Mouse (Mus musculus) c-Kit-negative CD71-positive TER-119-positive erythroid progenitor cells, embryonic 14.5 days (primary cell): ENCODE results near the gene Triobp.
"Not testable (repeated sequence)": the region's sequence is repeated elsewhere in the genome, so short reads cannot be mapped to it uniquely, and the experiment has no call there.

Experiments used
- DNase-seq: peaks from one replicate; pipeline ENCODE4 v3.0.0-alpha.2; 2013; ENCODE audit warnings: low read depth, low spot score

The Triobp gene

GRCm38 (mm10) chr15:79000357-79000791 lies 52.9 kb downstream of the Triobp start:
- DNase-seq: no peak

DNA sequence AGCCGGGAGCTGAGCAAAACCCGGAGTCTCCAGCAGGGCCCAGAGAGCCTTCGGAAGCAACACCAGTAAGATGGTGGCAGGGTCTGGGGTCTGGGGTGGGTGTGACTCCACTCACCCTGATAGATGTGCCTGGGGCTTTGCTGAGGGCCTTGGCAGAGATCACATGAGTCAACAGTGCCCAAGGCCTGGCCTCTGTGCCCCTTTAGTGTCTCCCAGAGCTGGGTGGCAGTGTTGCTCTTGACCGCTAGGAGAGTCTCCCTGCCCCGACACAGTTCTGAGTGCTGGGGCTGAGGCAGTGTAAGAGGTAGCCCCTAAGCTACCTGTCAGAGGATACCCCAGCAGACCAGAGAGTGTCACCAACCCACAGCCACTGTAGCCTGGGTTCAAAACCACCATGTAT lies 54.0 kb downstream of the Triobp start:
- no peak for DNase-seq

DNA sequence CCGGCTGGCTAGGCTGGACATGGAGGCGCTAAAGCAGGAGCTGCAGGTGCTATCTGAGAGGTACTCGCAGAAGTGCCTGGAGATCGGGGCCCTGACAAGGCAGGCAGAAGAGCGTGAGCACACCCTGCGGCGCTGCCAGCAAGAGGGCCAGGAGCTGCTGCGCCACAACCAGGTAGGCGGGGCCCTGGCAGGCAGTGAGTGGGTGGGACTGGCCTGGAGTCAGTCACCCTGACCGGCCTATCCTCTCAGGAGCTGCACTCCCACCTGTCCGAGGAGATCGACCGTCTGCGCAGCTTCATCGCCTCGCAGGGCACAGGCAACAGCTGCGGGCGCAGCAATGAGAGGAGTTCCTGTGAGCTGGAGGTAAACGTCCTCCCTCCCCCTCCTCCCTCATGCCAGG lies 54.5 kb downstream of the Triobp start:
- DNase-seq: no peak

DNA sequence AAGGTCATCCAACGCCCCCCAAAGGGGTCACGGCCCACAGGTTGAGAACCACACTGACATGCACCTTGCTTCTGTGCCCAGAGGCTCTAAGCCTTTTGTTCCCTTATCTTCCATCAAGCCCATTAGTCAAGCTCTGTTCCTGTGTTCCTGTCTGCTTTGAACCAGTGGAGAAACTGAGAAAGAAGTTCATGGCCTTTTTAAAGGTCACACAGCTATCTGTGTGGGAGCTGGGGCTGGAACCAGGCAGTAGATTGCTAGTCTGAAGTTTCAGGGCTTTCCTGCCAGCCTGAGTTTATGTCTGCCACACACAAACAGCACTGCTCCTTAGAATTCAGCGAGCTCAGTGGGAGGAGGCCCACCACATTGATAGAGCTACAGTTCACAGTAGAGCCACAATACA lies 55.6 kb downstream of the Triobp start:
- no peak for DNase-seq

DNA sequence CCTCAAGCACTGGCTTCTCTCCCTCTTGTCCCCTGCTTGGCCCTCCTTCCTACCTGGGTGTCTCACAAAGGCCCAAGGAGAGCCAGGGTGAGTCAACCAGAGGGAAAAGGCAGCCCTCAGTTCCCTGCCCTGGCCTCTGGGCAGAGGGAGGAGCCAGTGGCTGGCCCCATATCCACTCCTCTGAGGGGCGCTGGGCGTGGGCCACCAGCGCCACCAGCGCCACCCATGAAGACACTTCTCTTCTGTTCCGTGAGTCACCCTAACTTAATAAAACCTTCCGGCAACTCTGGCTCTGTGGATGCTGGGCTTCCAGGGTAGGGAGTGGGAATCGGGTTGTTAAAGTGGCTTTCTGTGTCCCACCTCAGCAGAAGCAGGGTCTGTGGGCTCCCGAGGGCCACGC lies 58.1 kb downstream of the Triobp start:
- no peak for DNase-seq

DNA sequence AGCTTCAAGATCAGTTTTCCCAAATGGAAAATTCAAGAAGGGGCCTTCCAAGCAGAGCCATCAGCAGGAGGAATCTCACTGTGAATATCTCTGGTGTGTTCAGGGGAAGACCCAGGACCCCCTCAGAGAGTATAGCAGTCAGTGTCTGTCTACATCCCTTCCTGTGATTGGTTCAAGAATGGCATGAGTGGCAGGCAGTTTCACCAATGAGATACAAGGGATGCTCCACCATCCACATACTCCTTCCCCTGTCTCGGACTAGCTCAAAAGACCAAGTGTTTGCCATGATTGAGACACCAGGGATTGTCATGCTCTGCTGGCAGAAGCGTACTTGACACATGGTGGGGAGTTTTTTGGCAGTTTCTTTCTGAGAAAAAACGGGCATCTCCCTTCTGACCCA lies 59.1 kb downstream of the Triobp start:
- no peak for DNase-seq

DNA sequence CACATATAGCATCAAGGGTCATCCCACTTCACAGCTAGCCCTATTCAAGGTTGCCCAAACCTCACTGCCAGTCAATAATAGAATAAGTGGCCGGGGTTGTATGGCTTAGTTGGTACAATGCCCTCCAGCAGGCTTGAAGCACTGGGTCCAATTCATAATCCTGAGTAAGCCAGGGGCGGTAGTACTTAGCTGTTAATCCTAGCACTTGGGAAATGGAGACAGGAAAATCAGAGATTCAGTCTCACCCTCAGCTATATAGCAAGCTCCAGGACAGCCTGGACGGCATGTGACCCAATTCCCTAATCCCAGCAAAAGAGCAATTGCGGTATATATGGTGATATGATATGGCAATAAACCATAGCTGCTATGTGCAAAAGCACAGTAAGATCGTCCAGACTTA lies 59.5 kb downstream of the Triobp start:
- no peak for DNase-seq

- not testable (repeated sequence) for DNase-seq
These were observed 60.3 kb downstream of the Triobp start for GRCm38 (mm10) chr15:79007836-79008235.

GRCm38 (mm10) chr15:79009734-79010133 lies 62.2 kb downstream of the Triobp start:
- no peak for DNase-seq

- DNase-seq: no peak
These were observed 64.0 kb downstream of the Triobp start for GRCm38 (mm10) chr15:79011550-79011949.

GRCm38 (mm10) chr15:79013382-79013781 lies 65.9 kb downstream of the Triobp start:
- DNase-seq: no peak

- no peak for DNase-seq
These were observed 70.7 kb downstream of the Triobp start for GRCm38 (mm10) chr15:79018191-79018590.

DNA sequence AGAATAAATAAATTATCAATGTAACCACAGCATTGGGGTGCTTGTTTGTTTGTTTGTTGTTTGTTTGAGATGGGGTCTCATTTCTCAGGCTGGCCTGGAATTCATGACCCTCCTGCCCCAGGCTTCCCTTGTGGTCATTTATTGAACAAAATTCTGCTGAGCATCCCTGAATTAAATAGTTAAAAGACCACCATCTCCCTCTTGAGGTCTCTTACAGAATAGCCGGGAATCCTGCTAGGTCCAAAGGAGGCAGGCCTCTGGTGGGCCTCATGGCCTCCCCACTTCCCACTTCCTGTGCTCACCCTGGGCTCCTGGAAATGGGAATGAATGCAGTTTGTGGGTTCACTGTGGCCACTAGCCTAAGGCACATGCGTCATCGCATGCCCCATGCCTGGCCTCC lies 71.4 kb downstream of the Triobp start:
- no peak for DNase-seq

DNA sequence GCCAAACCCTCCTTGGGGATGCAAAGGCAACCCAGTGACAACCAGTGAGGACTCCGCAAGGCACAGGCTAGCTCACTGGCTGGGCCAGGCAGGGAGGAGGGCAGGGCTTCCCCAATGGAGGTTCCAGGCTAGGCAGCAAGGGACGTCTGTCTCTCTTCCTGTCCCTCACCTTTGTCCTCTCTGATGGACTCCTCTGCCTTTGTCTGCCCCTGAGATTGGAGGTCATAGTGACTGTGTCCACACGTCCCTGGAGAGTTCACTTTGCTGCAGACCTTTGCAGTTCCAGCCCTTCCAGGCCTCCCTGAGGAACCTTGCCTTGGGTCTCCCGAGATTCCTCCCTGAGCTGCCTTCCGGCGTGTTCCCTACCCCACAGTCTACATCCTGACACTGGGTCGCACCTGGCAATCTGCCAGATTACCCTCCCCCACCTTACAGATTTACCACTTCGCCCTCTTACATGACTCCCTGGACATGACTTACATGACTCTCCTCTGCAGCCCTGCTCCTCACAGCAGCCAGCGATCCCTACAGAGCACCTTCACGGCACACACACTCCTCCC lies 75.2 kb downstream of the Triobp start:
- DNase-seq: no peak

DNA sequence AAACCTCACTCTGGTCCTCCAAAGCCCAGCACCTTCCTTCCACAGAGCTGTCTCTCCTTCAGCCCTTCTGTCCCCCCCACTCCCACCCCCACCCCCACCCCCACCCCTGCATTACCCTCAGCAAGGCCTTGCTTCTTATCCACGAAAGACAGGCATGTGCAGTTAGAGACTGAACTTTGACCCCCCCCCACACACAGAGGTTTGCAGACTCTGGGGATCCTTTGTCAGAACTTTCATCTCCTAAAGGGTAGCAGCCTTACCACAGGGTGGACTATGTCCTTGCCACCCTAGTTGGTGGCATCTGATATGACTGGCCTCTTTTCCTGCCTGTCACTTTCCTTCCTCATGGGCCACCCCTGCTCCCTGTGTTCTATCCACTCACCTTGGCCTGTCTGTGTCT lies 75.8 kb downstream of the Triobp start:
- DNase-seq: no peak

DNA sequence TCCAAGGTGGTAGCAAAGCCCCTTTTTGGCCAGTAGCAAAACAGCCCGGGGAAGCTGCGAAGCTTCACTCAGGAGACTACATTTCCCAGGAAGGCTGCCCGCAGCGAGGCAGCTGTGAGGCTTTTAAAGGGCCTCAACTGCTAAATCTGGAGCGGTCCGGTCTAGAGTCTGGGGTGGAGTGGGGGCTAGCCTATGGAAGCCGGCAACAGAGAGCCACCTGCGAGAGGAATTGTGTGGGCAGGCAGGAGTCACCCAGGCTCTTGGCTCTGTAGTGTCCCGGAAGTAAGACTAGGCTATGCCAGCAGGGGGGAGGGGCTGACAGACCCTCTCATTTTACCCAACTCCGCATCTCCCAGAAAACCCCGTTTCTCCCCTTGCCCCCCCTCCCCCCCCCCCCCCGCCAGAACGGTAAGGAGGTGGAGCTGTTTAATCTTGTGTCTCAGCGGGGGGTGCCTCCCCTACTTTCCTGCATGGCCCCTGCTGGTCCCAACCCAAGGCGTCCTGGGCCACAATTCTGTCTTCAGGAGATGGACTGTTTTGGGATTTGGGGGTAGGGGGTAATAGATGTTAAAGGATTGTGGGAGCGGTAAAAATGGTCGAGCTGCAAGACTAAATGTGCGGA lies 78.3 kb downstream of the Triobp start:
- DNase-seq: no peak

DNA sequence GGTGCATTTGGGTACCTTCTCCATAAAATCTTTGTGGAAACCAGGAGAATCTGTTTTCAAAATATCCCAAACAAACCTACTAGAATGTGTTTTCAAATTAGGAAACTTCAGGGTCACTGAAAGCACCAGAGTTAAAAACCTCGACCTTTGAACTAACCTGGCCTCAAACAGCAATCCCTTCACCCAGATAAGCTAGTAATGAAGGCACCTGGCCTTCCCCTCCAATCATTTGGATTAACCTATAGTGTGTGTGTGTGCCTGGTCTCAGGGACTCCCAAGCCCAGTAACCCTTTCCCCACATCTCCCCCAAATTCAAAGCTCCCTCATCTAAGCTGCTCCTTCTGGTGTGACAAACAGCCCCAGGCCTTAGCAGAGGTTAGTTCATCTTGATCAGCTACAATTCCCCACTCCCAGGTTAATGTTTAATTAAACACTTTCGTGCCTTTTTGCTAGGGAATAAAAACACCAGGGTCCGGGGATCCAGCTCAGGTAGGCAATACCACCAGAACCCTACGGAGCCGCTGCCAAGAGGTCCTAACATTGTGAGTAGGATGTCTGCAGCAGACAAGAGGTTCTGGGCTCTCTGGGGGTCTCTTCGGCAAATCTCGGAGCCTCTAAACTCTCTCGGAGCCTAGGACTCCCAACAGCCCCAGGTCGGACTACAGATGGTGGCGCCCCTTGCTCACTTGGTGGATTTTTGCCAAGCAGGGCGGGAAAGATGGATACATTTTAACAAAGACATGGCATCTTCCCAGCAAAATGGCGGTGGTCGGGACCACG lies 79.2 kb downstream of the Triobp start:
- no peak for DNase-seq

- no peak for DNase-seq
These were observed 80.0 kb downstream of the Triobp start for GRCm38 (mm10) chr15:79027291-79028205.

DNA sequence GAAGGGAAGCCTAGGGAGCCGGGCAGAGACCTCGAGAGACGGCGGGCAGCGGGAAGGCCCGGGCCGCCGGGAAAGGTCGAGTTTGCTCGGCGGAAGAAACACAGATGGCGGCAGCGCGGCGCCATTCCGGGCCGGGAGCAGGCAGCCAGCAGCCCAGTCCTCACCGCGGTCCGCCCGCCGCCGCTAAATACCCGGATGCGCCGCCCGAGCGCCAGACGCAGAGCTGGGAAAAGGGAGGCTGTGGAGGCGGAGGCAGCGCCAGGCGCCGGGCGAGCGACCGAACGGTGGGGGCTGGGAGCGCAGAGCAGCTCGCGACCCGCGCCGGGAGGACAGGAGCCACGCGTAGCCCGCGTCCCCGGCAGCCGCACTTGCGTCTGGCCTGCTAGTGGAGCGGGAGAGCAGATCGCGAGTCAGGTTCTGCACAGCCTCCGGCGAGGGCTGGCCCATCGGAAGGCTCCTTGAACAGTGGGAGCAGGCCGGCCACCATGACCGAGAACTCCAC lies 80.8 kb downstream of the Triobp start, which contains the start of gene H1f0:
TSS of gene H1f0 (plus strand) at position 214 of the 502 bp plus-strand sequence.
- DNase-seq: no peak

GRCm38 (mm10) chr15:79028823-79029484 lies 81.4 kb downstream of the Triobp start:
- no peak for DNase-seq
